Mouse (Mus musculus) small intestine, adult 2 months (tissue): ENCODE measurements around the gene Ptprr.

Experiments used
- CTCF ChIP-seq: fragments of 200-500 bp; IDR thresholded peaks from 2 replicates; pipeline ENCODE4 v1.5.1; 2012; ENCODE audit warnings: low read depth, mild to moderate bottlenecking, control low read depth, inconsistent platforms, low read length, moderate library complexity, mixed read lengths; ENCODE audit not compliant: insufficient replicate concordance, insufficient read length; ENCODE audit errors: extremely low read depth
- POLR2A ChIP-seq: fragments of 200-500 bp; IDR thresholded peaks from 2 replicates; pipeline ENCODE4 v1.6.1; 2012; ENCODE audit warnings: low read depth, mild to moderate bottlenecking, control low read depth, inconsistent platforms, low read length, moderate library complexity

DNA sequence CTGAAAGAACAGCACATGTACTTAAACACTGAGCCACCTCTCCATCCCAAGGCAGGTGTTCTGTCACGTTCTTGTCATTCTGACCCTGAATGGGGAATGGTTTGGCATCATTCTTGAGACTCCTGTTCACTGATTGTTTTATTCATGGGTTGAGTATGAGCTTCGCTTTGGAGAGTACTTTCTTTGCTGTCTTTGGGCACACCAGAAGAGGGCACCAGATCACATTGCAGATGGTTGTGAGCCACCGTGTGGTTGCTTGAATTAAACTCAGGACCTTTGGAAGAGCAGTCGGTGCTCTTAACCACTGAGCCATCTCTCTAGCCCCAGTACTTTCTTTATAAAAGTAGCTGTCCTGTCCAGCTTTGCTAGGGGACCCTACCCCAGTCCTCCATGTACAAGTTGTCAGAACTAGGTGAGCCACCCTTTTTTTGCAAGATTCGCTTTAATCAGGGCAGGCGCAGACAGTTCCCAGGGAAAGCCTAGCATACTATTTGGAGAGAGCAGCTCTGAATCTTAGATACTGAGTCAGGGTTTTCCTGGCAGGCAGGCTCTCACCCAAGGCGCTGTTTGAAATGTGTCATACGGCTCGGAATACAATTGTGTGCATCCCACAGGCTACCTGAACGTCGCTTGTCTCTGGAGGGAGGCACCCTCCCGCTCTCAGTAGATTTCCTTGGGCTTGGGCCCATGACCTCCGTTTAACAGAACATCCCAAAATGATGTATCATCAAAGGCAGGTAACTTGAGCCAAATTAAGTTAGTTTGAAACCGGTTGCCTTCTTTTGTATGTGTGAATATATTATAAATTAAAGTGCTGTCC lies 178.8 kb downstream of the Ptprr start:
- TF ChIP-seq CTCF (peak; percentile 39; the same call in 1 of the 2 replicates), POLR2A (no peak)
